Mouse (Mus musculus): Measurements from ENCODE around the gene Zfyve9.
"Not testable (repeated sequence)": the region's sequence is repeated elsewhere in the genome, so short reads cannot be mapped to it uniquely, and the experiment has no call there.

The Zfyve9 gene

GRCm38 (mm10) chr4:108721245-108721784 is 59.3 kb downstream of the Zfyve9 start:
- no peak for DNase-seq (ENCODE audit: low spot score)

DNA sequence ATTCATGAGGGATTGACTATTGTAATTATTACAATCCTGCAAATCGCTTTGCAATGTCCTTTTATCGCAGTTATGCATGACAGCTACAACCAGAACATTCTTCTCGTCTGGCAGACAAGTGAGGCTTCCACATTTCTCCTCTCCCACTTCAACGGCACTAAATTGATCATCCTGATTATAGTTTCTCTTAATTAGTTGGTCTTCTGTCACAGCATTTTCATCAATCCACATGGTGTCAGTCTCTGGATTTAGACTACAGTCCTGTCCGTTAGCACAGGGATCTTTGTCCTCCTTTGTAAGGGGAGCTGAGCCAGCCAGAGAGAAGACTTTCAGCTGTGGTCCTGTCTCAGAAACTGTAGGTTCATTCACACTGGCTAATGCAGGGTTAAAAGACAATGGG is 61.2 kb downstream of the Zfyve9 start, which contains the start of gene 3110021N24Rik:
Gene 3110021N24Rik, plus strand, starts transcription at position 301 of the 400 bp plus-strand sequence.
- DNase-seq (ENCODE audit: low spot score), result no peak

DNA sequence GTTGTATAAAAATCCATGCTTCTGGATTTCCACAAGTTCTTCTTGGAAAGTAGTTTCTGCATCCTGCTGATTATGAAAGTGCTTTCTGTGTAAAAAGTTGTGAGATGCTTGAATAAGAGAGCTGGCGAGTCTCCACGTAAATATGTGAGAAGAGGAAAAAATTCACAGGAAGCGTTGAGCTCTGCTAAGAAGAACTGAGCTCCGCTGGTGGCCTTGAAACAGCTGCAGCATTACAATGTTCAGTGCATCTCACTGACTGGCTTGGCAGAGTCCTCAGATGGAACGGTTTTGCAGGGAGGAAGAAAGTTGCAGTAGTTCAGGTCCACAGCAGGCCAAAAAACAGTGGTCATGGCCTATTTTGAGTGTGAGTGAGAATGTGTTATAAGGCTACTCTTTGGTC is 72.4 kb downstream of the Zfyve9 start:
- peak; percentile 10 for DNase-seq (ENCODE audit: low spot score)

- DNase-seq (ENCODE audit: low spot score), result no peak
Observed at GRCm38 (mm10) chr4:108696934-108697333, 83.7 kb downstream of the Zfyve9 start.

DNA sequence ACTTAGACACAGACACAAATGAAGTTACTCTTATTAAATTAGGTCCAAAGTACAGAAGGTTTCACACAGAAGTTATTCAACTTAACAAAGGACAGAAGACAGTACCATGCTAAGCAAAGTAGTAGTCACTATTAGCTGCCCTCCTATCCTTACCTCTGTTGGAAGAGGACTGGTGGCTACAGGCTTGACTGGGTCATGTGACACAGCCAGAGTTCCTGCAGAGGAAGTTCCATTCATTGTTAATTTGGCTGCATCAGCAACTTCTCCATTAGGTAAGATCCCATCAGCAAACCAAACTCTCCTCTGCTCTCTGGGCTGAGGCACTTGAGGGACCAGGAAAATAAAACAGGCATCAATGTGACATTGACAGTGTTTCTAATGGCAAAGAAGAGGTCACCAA is 89.1 kb downstream of the Zfyve9 start:
- DNase-seq (ENCODE audit: low spot score), result no peak

GRCm38 (mm10) chr4:108690479-108690878 is 90.1 kb downstream of the Zfyve9 start:
- no peak for DNase-seq (ENCODE audit: low spot score)

GRCm38 (mm10) chr4:108687098-108687497 is 93.5 kb downstream of the Zfyve9 start:
- not testable (repeated sequence) for DNase-seq (ENCODE audit: low spot score)

GRCm38 (mm10) chr4:108686156-108686555 is 94.4 kb downstream of the Zfyve9 start:
- no peak for DNase-seq (ENCODE audit: low spot score)

- no peak for DNase-seq (ENCODE audit: low spot score)
Observed at GRCm38 (mm10) chr4:108664407-108664806, 116.2 kb downstream of the Zfyve9 start.

DNA sequence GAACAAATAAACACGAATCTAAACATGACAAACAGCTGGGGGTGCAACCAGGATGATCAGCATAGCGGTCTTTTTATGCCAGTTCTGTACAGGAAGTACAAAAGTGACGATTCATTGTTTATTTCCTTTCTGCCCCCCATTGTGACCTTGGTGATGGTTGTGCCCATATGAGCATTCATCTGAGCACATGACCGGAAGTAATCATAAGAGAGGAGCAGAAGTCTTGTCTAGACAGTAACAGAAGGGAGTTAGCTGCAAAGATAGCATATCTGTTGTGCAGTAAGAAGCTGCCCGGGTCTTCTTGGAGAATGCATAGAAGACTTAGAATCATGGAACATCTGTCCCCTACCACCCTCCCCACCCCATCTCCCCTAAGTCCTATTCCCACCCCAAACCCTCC is 141.8 kb downstream of the Zfyve9 start:
- no peak for DNase-seq (ENCODE audit: low spot score)

GRCm38 (mm10) chr4:108637721-108638120 is 142.9 kb downstream of the Zfyve9 start:
- no peak for DNase-seq (ENCODE audit: low spot score)

DNA sequence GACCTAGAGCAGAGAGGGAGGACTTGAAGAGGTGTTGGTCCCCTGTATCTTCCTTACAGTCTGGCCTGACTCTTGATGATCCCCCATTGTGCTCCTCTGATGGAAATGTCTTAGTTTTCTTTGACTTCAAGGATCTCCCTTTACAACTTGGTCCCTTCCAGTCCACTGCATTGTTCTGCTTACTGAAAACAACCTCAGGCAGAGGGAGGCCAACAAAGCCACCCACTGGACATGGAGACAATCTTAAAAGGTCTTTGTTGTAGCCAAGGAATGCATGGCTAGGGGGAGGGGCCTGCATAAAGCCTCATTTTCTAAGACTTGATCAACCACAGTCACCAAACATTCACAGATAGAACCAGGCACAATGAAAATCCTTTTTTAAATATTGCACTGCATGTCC is 145.5 kb downstream of the Zfyve9 start:
- DNase-seq (ENCODE audit: low spot score), result no peak

GRCm38 (mm10) chr4:108634696-108635095 is 145.9 kb downstream of the Zfyve9 start:
- DNase-seq (ENCODE audit: low spot score), result no peak

DNA sequence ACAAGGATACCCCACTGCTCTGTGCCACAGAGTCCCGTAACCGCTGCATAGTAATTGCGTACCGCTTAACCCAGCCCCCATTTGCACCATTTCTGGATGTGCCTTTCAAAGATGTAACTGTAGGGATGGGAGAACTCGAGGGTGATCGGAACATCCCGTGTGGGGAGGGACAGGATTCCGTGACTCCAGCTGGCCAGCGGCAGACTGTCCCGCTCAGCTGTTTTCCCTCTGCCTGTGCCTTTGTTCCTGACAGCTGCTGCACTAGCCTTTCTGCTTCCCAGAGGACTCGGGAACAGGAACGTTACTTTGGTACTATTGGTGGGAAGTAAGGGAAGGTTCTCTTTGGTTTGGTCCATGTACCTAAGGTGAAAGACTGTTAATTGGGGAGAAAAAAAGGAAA is 146.9 kb downstream of the Zfyve9 start:
- no peak for DNase-seq (ENCODE audit: low spot score)

GRCm38 (mm10) chr4:108631616-108632015 is 149.0 kb downstream of the Zfyve9 start:
- no peak for DNase-seq (ENCODE audit: low spot score)

- DNase-seq (ENCODE audit: low spot score), result no peak
Observed at GRCm38 (mm10) chr4:108630096-108630495, 150.5 kb downstream of the Zfyve9 start.

DNA sequence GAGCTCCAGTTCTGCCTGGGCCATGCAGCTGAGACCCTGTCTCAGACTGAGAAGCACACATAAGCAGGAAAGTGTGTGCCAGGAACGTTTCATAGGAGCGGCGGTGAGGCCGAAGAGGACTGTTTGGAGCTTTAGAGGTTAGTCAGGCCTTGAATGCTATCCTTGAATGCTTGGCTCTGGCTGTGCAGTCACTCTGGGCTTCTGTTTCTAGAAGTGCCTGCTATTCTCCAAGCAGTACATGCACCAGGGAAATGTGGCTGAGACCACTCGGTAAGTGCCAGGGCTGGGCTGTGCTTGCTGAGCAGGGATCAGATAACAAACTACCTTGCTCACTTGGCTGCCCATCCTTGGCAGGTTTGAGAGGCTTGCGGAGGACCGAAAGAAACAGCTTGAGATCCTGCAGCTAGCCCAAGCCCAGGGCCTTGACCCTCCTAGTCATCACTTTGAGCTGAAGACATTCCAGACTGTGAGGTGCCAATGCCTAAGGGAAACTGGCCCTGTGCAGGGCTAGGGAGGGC is 151.2 kb downstream of the Zfyve9 start:
- DNase-seq (ENCODE audit: low spot score), result no peak

DNA sequence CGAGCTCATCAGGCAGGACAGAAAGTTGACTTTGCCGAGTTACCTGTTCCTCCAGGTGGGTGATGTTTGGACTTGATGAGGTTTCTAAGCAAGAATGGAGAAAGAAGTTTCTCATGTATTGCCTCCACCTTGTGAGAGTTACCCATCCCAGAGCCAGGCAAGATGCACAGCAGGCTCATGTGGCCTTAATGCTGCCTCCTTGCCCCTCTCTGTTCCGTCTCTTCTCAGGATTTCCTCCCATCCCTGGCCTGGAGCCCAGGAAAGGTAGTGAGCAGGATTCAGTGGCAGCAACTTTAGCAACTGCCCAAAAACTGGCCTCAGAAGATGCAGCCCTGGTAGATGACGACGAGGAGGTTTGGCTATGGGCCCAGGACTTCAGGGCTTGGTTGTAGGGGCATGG is 153.5 kb downstream of the Zfyve9 start:
- DNase-seq (ENCODE audit: low spot score), result no peak

DNA sequence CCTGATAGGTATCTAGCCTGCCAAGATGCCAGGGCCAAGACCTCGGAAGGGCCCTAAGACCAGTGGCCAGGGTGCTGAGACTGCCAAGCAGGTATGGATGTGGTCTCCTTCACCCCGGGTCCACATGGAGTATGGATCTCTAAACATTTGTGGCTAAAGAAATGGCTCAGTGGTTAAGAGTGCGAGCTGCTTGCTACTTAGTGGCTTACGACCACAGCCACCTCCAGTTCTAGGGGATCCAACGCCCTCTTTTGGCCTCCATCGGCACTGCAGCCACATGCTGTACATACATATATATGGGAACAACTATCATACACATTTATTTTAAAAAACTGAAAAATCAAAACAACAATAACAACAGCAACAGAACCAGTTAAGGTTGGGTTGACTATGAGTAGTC is 159.1 kb downstream of the Zfyve9 start:
- no peak for DNase-seq (ENCODE audit: low spot score)

DNA sequence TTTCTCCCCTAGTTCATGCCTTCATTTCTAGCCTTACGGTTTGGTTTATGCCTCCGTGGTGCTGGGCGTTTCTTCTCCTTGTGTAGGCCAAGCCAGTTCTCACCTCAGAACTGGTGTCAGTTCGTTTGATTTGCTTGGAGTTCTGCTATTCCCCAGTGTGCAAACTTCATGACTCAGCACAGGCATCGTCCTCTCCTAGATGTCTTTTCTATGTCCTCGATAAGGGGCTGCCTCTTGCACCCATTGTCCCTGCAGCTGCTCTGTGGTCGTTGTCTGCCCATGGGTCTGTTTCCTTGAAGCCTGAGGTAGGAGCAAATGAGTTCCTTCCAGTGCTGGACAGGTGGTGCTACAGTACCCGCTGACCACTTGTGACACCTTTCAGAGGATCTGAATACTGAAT is 160.1 kb downstream of the Zfyve9 start:
- DNase-seq (ENCODE audit: low spot score), result no peak

DNA sequence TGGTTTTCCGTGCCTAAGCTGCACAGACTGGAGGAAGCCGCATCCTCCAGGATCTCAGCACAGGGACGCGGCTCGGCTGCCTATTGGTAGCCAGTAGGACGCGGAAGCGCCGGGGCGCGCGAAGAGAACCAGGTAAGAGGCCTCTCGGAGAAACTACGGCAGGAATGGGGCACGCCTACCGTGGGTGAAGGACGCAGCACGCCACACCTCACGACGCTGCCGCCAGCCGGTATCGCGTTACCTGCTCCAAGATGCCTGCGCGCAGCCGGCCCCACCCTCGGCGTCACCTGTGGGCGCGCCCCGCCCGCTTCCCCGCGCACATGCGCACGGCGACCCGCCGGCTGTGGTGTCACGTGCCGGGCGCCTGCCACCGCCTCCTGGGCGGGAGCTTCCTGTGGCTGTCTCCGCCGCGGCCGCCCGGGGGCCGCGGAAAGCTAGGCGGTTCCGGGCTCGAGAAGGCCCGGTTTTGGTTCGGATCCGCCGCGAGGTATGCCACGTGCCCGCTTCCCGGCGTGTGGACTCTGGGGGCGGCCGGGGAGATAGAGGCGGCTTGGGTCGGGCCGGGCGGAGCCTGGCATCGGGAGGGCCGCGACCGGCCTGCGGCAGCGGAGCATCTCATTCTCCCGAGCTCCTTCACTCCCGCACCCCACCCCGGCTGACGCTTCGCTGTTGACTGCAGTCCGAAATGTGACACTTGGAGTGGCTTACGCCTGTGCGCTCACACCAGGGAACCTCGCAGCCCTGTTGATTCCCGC is 160.8 kb downstream of the Zfyve9 start, which contains the start of gene Cc2d1b:
Gene Cc2d1b, plus strand, starts transcription at position 354 of the 755 bp plus-strand sequence.
- DNase-seq (ENCODE audit: low spot score), result peak; percentile 83

DNA sequence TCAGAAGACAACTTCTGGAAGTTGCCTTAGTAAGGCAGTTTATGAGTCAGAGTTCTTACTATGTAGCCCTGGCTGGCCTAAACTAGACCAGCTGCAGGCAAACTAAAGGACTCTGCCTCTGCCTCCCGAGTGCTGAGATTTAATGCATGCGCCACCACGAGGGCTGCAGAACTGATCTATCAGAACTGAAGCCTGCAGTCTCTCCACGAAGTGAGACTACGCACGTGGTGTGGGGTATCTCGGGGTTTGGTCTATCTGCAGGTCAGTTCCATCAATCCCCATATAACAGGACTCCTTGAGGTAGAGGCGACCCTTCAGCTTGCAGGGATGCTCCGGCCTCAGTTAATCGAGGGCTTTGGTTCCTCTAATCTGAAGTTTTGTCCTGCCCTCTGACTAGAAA is 161.4 kb downstream of the Zfyve9 start:
- no peak for DNase-seq (ENCODE audit: low spot score)

DNA sequence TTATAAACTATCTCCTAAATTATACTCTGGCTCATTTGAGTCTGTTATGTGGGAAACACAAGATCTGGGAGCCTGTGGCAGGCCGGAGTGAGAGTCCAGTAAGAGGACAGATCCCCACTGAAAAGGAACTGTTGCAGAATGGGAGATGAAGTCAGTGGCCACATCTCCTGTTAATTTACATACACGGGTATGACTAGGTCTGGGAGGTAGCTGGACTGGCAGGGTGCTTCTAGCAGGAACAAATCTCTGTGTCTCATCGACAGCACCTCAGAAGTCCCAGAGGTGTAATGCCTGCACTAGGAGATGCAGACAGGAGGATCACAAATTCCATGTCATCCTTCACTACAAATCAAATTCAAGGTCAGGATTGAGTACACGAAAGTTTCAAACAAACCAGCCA is 162.0 kb downstream of the Zfyve9 start:
- DNase-seq (ENCODE audit: low spot score), result no peak

- no peak for DNase-seq (ENCODE audit: low spot score)
Observed at GRCm38 (mm10) chr4:108610935-108611334, 169.7 kb downstream of the Zfyve9 start.

Measured in ovary, adult 18-20 months (tissue).